Mouse (Mus musculus): Measurements from ENCODE around the gene Gdap1l1. TPM values are rescaled to one million over a fixed set of nuclear protein-coding genes. Genes with fewer than 3 reads are reported as not detected.
A peak's percentile ranks its signal among the peaks of the same experiment; 100 is the strongest.
"Not testable (repeated sequence)": the region's sequence is repeated elsewhere in the genome, so short reads cannot be mapped to it uniquely, and the experiment has no call there.

Gene Gdap1l1
- polyA plus RNA-seq, 1 experiment from 2014 or later = 3.9 TPM

DNA sequence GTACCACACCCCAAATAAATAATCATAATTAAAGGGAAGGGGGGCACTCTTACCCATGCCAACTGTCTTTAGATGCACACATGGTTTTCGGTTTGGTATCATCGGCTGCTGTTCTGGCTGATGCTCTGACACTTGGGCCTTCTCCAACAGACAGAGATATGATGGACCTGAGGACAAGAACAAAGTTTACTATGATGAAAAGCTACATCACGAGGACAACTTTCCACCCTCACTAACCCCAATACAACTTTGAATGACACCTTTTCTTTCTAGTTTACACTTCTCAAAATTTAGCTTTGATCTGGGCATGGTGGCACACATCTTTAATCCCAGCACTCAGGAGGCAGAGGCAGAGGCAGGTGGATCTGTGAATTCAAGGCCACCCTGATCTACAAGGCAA, 26.9 kb upstream of the Gdap1l1 start:
- H3K36me3 ChIP-seq = peaks cover 62% of the 10 kb centered on the region
- not testable (repeated sequence) for H3K27me3 ChIP-seq; H3K27ac ChIP-seq (replicated peaks); H3K4me2 ChIP-seq (replicated peaks); ATAC-seq (ENCODE audit: insufficient number of reproducible peaks, low FRiP score, low TSS enrichment, low read depth); H3K9ac ChIP-seq; H3K4me3 ChIP-seq (replicated peaks); H3K4me1 ChIP-seq; H3K9me3 ChIP-seq (replicated peaks)
- 91% methylated on average over 3 of the region's 3 CpGs for WGBS

DNA sequence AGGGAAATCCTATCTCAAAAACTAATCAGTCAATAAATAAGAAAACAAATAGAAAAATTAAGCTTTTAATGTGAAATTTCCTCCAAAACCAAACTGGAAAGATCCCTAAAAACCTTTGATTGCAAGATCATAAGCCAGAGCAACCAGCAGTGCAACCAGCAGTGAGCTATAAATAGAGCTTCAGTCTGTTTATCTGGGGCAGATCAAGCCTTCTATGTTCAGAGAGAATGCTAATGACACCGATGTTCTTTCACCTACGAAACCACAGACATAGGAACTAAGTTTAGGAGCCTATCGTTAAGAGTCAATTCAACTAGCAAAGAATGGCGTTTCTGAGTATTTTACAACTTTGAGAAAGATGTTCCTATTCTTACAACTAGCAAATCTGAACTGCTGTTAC, 26.4 kb upstream of the Gdap1l1 start:
- WGBS = 85% methylated on average over 4 of the region's 4 CpGs
- H3K9ac ChIP-seq = no peak overlapping the region
- H3K4me3 ChIP-seq (replicated peaks) = no peak overlapping the region
- no peaks in the 10 kb centered on the region for H3K9me3 ChIP-seq (replicated peaks)
- ATAC-seq (ENCODE audit: insufficient number of reproducible peaks, low FRiP score, low TSS enrichment, low read depth) = no peak
- H3K27me3 ChIP-seq = no peaks in the 10 kb centered on the region
- H3K4me1 ChIP-seq = no peaks in the 10 kb centered on the region
- no peak overlapping the region for H3K4me2 ChIP-seq (replicated peaks)
- no peak overlapping the region for H3K27ac ChIP-seq (replicated peaks)
- H3K36me3 ChIP-seq = peaks cover 61% of the 10 kb centered on the region

DNA sequence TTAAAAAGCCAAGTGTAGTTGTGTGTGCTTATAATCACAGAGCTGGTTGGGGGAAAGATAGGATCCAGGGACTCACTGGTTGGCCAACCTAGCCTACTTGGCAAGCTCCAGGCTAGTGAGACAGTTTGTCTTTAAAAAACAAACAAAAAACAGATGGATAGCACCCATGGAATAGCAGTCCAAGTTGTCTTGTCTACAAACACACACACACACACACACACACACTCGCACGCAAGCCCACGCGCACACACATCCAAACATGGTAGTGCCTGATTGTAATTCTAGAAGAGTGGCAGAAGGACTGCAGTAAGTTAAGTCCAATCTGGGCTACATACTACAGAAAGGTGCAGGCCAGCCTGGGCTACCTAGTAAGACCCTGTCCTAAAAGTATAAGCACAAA, 25.9 kb upstream of the Gdap1l1 start:
- Histone ChIP-seq H3K27me3 (no peaks in the 10 kb centered on the region), H3K9ac (no peak overlapping the region), H3K4me3 (replicated peaks) (no peak overlapping the region), H3K4me1 (peaks cover 1% of the 10 kb centered on the region; the same call in 1 of the 2 replicates), H3K36me3 (peaks cover 55% of the 10 kb centered on the region), H3K9me3 (replicated peaks) (no peaks in the 10 kb centered on the region), H3K27ac (replicated peaks) (no peak overlapping the region), H3K4me2 (replicated peaks) (no peak overlapping the region)
- ATAC-seq (ENCODE audit: insufficient number of reproducible peaks, low FRiP score, low TSS enrichment, low read depth) = no peak
- 93% methylated on average over 4 of the region's 4 CpGs for WGBS

DNA sequence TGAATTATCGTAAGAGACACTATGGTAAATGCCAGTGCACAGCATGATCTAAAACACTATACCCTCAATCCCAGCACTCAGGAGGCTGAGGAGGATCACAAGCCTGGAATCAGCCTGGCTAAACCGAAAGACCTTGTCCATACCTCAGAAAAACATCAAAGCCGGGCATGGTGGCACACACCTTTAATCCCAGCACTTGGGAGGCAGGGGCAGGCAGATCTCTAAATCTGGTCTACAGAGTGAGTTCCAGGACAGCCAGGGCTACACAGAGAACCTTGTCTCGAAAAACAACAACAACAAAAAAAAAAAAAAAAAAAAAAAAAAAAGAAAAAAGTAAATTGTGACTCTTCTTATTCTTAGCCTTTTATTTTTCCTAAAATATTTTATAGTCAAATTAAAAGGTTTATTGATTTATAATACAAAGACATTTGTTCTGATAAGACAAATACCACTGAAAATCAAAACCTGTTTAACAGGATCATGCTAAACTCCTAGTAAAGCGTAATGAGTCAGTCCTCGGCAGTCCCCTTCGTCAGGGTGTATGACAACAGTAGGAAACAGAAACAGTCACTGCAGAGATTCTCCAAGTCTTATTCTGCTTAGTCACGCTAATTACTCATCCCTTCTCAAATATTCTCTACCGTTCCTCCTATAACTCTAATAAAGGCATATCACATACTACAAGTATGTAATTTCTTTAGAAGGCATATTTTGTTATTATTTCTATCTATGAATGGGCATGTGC, 25.3 kb upstream of the Gdap1l1 start:
- Histone ChIP-seq H3K36me3 (peaks cover 51% of the 10 kb centered on the region), H3K27me3 (no peaks in the 10 kb centered on the region), H3K4me1 (peaks cover 7% of the 10 kb centered on the region), H3K27ac (replicated peaks) (no peak overlapping the region), H3K9me3 (replicated peaks) (no peaks in the 10 kb centered on the region), H3K4me2 (replicated peaks) (no peak overlapping the region), H3K9ac (no peak overlapping the region), H3K4me3 (replicated peaks) (no peak overlapping the region)
- no peak for ATAC-seq (ENCODE audit: insufficient number of reproducible peaks, low FRiP score, low TSS enrichment, low read depth)
- 77% methylated on average over 9 of the region's 9 CpGs for WGBS

DNA sequence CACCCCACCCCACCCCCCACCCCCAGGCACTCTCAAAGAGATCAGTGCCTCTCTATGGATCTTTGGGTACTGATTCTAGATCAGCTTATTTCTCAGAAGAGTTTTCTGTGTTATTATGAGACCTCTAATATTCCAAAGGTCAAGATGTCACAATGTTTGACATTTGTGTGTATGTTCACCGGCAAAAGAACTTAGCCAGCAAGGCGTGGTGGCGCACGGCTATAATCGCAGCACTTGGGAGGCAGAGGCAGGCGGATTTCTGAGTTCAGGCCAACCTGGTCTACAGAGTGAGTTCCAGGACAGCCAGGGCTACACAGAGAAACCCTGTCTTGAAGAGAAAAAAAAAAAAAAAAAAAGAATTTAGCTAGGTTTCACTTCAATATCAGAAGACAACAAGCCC, 21.2 kb upstream of the Gdap1l1 start:
- no peak for ATAC-seq (ENCODE audit: insufficient number of reproducible peaks, low FRiP score, low TSS enrichment, low read depth)
- Histone ChIP-seq H3K9me3 (replicated peaks) (no peaks in the 10 kb centered on the region), H3K4me2 (replicated peaks) (no peak overlapping the region), H3K27ac (replicated peaks) (no peak overlapping the region), H3K27me3 (no peaks in the 10 kb centered on the region), H3K4me3 (replicated peaks) (no peak overlapping the region), H3K36me3 (peaks cover 22% of the 10 kb centered on the region), H3K4me1 (peaks cover 24% of the 10 kb centered on the region), H3K9ac (no peak overlapping the region)
- 91% methylated on average over 6 of the region's 6 CpGs for WGBS

DNA sequence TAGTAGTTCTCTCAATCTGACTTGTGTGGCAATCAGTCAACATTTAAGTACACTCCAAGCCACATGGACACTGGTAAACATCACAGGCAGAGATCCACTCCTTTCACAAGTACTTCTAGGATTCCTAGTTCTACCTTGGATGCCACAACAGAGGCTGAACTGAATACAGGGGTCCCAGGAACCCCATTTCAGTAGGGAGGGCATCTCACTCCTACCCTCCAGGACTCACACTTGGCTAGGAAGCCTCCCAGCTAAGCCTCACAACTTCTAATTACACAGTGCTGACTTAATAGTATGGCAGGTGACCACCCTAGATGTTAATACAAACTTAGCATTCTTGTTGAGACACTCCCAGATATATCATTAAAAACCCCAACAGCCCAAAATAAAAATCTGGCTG, 20.4 kb upstream of the Gdap1l1 start:
- H3K4me2 ChIP-seq (replicated peaks) = peak overlapping the region; percentile 73
- peaks cover 18% of the 10 kb centered on the region for H3K36me3 ChIP-seq
- no peaks in the 10 kb centered on the region for H3K9me3 ChIP-seq (replicated peaks)
- H3K27me3 ChIP-seq = no peaks in the 10 kb centered on the region
- 0 out of 2 replicates have a peak overlapping the region, but pooled peaks have one; percentile 94 for H3K9ac ChIP-seq
- H3K4me3 ChIP-seq (replicated peaks) = peak overlapping the region; percentile 97
- peaks cover 24% of the 10 kb centered on the region for H3K4me1 ChIP-seq
- no peak overlapping the region for H3K27ac ChIP-seq (replicated peaks)
- no peak for ATAC-seq (ENCODE audit: insufficient number of reproducible peaks, low FRiP score, low TSS enrichment, low read depth)

DNA sequence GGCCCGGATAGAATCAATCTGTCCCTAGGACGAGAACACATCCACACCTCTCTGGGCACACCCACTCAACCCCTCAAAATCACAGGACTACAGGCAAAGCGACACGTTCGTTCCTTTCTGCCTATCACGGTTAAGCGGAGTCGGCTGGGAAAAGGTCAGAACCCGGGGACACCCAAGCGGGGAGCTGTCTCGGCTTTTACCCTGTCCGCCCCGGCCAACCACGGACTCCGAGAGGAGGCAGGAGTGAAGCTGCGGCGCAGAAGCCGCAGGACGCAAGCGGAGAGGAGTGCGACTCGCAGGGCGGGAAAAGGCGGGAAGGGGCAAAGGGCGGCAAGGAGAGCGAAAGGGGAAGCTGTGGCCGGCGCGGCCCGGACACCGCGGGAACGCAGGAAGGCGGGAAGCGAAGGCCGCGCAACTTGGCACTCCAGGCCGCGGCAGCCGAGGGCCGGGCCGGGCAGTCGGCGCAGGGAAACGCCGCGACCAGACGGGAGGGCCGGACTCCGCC, 19.4 kb upstream of the Gdap1l1 start:
- under 1% methylated on average over 27 of the region's 50 CpGs for WGBS
- H3K27me3 ChIP-seq = no peaks in the 10 kb centered on the region
- H3K4me3 ChIP-seq (replicated peaks) = peak overlapping the region; percentile 97
- peaks cover 24% of the 10 kb centered on the region for H3K4me1 ChIP-seq
- H3K27ac ChIP-seq (replicated peaks) = peak overlapping the region; percentile 86
- no peaks in the 10 kb centered on the region for H3K9me3 ChIP-seq (replicated peaks)
- H3K36me3 ChIP-seq = peaks cover 13% of the 10 kb centered on the region
- H3K4me2 ChIP-seq (replicated peaks) = peak overlapping the region; percentile 73
- ATAC-seq (ENCODE audit: insufficient number of reproducible peaks, low FRiP score, low TSS enrichment, low read depth) = peak; percentile 34; the same call in 1 of the 2 replicates
- peak overlapping the region; percentile 94 for H3K9ac ChIP-seq

DNA sequence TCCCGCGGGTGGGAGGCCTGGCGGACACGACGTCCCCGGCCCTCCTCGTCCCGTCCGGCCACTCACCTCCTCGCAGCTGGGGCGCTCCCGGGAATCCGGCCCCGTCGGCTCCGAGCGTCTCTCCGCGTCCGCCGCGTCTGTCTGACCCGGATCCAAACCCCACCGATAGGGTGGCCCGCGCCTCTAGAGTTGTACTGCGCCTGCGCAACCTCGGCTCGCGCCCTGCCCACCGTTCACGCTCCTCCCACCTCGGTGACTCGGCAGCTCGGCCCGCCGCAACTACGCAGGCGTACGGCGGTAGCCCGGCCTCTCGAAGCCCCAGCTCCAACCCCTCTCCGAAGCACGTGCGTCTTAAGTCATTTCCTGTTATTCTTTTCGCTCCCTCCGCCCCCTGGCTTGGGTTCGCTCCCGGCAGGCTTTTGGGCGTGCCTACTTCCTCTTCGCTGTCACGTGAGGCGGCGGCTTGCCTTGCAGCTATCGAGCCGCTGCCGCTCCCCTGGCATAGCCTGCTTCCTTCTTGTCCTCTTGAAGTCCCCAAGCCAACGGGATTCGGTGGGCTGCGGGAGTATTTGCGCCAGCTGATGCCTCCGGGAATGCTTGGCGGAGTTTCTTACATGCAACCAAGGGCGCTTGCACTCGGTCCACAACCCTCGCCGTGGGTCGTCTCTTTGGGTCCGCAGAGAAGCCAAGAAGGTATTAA, 18.8 kb upstream of the Gdap1l1 start:
- no peaks in the 10 kb centered on the region for H3K9me3 ChIP-seq (replicated peaks)
- peaks cover 24% of the 10 kb centered on the region for H3K4me1 ChIP-seq
- H3K9ac ChIP-seq = peak overlapping the region; percentile 94
- peaks cover 9% of the 10 kb centered on the region for H3K36me3 ChIP-seq
- peak; percentile 99 for ATAC-seq (ENCODE audit: insufficient number of reproducible peaks, low FRiP score, low TSS enrichment, low read depth)
- peak overlapping the region; percentile 97 for H3K4me3 ChIP-seq (replicated peaks)
- peak overlapping the region; percentile 73 for H3K4me2 ChIP-seq (replicated peaks)
- H3K27ac ChIP-seq (replicated peaks) = peak overlapping the region; percentile 91
- WGBS = under 1% methylated on average over 56 of the region's 71 CpGs
- H3K27me3 ChIP-seq = no peaks in the 10 kb centered on the region

DNA sequence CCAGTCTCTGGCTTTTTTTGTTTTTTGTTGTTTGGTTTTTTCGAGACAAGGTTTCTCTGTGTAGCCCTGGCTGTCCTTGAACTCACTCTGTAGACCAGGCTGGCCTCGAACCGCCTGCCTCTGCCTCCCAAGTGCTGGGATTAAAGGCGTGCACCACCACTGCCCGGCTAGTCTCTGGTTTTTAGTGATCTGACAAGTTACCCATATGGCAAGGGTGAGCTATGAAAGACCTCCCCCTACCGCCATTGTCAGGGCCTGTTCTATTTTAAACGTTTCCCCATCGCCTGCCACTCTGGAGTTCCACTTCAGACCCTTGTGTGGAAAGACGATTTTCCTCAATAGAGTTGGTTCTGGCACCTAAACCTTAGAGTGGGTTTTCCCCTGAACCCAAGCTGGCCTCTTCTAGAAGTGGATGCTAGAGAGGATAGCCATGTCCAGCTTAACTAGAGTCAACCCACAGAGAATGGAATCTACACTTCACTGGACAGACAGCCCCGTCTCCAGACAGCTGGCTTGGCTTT, 17.9 kb upstream of the Gdap1l1 start:
- H3K9me3 ChIP-seq (replicated peaks) = no peaks in the 10 kb centered on the region
- H3K27me3 ChIP-seq = no peaks in the 10 kb centered on the region
- peak overlapping the region; percentile 73 for H3K4me2 ChIP-seq (replicated peaks)
- peak overlapping the region; percentile 66 for H3K9ac ChIP-seq
- peaks cover 24% of the 10 kb centered on the region for H3K4me1 ChIP-seq
- H3K36me3 ChIP-seq = peaks cover 4% of the 10 kb centered on the region; the same call in 1 of the 2 replicates
- no peak for ATAC-seq (ENCODE audit: insufficient number of reproducible peaks, low FRiP score, low TSS enrichment, low read depth)
- WGBS = 26% methylated on average over 10 of the region's 10 CpGs
- peak overlapping the region; percentile 97 for H3K4me3 ChIP-seq (replicated peaks)
- H3K27ac ChIP-seq (replicated peaks) = peak overlapping the region; percentile 91

DNA sequence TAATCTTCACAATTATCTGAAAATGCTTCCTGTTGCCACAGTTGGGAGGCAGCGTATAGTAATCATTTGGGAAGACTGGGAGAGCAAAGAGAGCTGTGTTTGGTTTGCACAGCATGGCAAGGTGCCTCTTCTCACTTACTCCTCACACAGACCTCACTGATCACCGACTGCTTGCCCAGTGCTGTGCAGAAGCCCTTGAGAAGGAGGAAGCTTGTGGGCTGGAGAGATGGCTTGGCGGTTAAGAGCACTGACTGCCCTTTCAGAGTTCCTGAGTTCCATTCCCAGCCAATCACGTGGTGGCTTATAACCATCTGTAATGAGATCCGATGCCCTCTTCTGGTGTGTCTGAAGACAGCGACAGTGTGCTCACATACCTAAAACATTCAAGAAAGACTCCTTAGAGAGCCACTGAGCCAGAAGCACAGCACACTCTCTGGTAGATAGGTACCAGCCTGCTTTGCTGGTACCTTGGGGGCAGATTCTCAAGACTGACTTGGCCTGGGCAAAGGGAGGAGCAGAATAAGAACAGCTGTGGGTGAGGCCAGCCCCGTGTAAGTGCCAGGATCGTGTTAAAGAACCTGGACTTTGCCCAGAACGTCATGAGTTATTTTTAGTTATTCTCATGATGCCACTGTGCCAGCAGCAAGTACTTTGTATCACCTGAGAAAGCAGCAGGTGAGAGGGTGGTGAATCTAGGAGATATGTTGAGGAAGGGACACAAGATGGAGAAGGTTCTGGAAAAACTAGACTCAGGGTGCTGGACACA, 15.2 kb upstream of the Gdap1l1 start:
- Histone ChIP-seq H3K36me3 (peaks cover 4% of the 10 kb centered on the region; the same call in 1 of the 2 replicates), H3K9ac (no peak overlapping the region), H3K27ac (replicated peaks) (no peak overlapping the region), H3K27me3 (no peaks in the 10 kb centered on the region), H3K4me3 (replicated peaks) (no peak overlapping the region), H3K4me2 (replicated peaks) (no peak overlapping the region), H3K4me1 (peaks cover 16% of the 10 kb centered on the region), H3K9me3 (replicated peaks) (no peaks in the 10 kb centered on the region)
- ATAC-seq (ENCODE audit: insufficient number of reproducible peaks, low FRiP score, low TSS enrichment, low read depth) = no peak
- 78% methylated on average over 9 of the region's 9 CpGs for WGBS

DNA sequence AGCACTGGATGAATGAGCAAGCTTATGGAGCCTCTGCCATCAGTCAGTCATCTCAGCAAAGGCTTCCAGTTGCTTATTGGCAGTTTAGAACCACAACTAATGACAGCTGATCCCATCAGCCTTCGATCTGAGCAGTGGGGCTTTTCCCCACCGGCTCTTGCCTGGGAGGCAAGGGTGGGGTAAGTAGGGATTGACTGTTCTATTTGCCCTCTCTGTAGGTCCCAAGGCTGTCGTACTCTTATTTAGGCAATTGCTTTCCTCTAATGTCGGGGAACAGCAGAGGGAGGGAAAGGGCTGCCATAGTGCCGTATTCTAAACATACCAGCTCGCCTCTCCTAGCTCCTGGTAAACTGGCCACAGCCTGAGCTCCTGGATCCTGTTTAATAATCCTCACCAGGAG, 13.7 kb upstream of the Gdap1l1 start, which contains the start of gene Oser1:
TSS of gene Oser1 (minus strand) at position 101 of the 400 bp plus-strand sequence.
- no peak within 1 kb of the TSS for H3K4me2 ChIP-seq (replicated peaks)
- no peaks in the 10 kb centered on the region for H3K27me3 ChIP-seq
- H3K27ac ChIP-seq (replicated peaks) = no peak within 1 kb of the TSS
- H3K9ac ChIP-seq = no peak within 1 kb of the TSS
- peaks cover 11% of the 10 kb centered on the region for H3K4me1 ChIP-seq
- no peak for ATAC-seq (ENCODE audit: insufficient number of reproducible peaks, low FRiP score, low TSS enrichment, low read depth)
- WGBS = 77% methylated on average over 6 of the region's 6 CpGs
- H3K9me3 ChIP-seq (replicated peaks) = no peaks in the 10 kb centered on the region
- no peak within 1 kb of the TSS for H3K4me3 ChIP-seq (replicated peaks)
- H3K36me3 ChIP-seq = peaks cover 4% of the 10 kb centered on the region; the same call in 1 of the 2 replicates

Data from embryonic facial prominence, embryonic 15.5 days (tissue).